Mouse (Mus musculus) leukemia stem cell, adult 10-12 weeks (primary cell): ENCODE data around the gene Scgb2b3. TPM values are rescaled to one million over a fixed set of nuclear protein-coding genes. Genes with fewer than 3 reads are reported as not detected.

Source experiments
- polyA plus RNA-seq: library from polyadenylated mRNA; stranded (reverse); fragments of >175 nt; gene quantifications from 2 replicates; pipeline ENCODE4 v1.2.3, GENCODE M21; 2012; ENCODE audit warnings: low replicate concordance

The Scgb2b3 gene
- not detected in 2 replicates for polyA plus RNA-seq

GRCm38 (mm10) chr7:31362022-31362560 is at the start of gene Scgb2b3:
Gene Scgb2b3 (minus strand): TSS chr7:31362072.

GRCm38 (mm10) chr7:31375292-31375691 is 13.4 kb upstream of the Scgb2b3 start, which contains the start of gene Scgb1b3:
Gene Scgb1b3 (plus strand): TSS chr7:31375592.

Other genes with a start within 250 kb of the Scgb2b3 start
- gene Hpn, start 246.8 kb downstream of the Scgb2b3 start, polyA plus RNA-seq, result 33.5 and 120 TPM in 2 replicates
- 11.9 and 13.5 TPM in 2 replicates for gene Scn1b, start 235.1 kb downstream of the Scgb2b3 start, polyA plus RNA-seq
- gene Gramd1a, start 206.2 kb downstream of the Scgb2b3 start, polyA plus RNA-seq, result 147 and 221 TPM in 2 replicates
- gene Scgb2b2, start 71.6 kb downstream of the Scgb2b3 start, polyA plus RNA-seq, result not detected in 2 replicates
- gene Scgb1b2, start 70.3 kb downstream of the Scgb2b3 start, polyA plus RNA-seq, result not detected in 2 replicates
- gene Scgb1b3, start 13.5 kb upstream of the Scgb2b3 start, polyA plus RNA-seq, result not detected in 2 replicates